Mouse (Mus musculus): Measurements from ENCODE around the gene Per2.

- TF ChIP-seq CTCF (IDR thresholded peaks at IDR 0.05; ENCODE audit: low read depth) (no peak), EP300 (IDR thresholded peaks at IDR 0.05; ENCODE audit: low read depth) (no peak)
Observed at GRCm38 (mm10) chr1:91426397-91426796, 32.7 kb downstream of the Per2 start.

Data from liver, embryonic 14.5 days (tissue).